Mouse (Mus musculus) heart, embryonic 10.5 days (tissue): ENCODE data around the gene Kif19a. TPM values are rescaled to one million over a fixed set of nuclear protein-coding genes. Genes with fewer than 3 reads are reported as not detected.

Source experiments
- DNase-seq: peaks from one replicate; pipeline ENCODE4 v3.0.0-alpha.2; 2017; ENCODE audit warnings: low spot score
- H3K27ac ChIP-seq: fragments of 300-500 bp; sonication (generic); 2 replicates; pipeline ENCODE4 v1.5.1; 2016; ENCODE audit warnings: mild to moderate bottlenecking
- H3K27me3 ChIP-seq: fragments of 300-500 bp; sonication (generic); 2 replicates; pipeline ENCODE4 v1.6.1; 2016; ENCODE audit warnings: mild to moderate bottlenecking; ENCODE audit not compliant: poor library complexity, insufficient read depth, severe bottlenecking
- H3K36me3 ChIP-seq: fragments of 300-500 bp; sonication (generic); 2 replicates; pipeline ENCODE4 v1.6.1; 2016; ENCODE audit warnings: mild to moderate bottlenecking, moderate library complexity
- H3K4me1 ChIP-seq: fragments of 300-500 bp; sonication (generic); 2 replicates; pipeline ENCODE4 v1.6.1; 2016; ENCODE audit warnings: mild to moderate bottlenecking
- H3K4me3 ChIP-seq: fragments of 300-500 bp; sonication (generic); 2 replicates; pipeline ENCODE4 v1.5.1; 2016; ENCODE audit warnings: mild to moderate bottlenecking, moderate library complexity
- H3K9me3 ChIP-seq: fragments of 300-500 bp; sonication (generic); 2 replicates; pipeline ENCODE4 v1.6.1; 2016; ENCODE audit warnings: mild to moderate bottlenecking, moderate library complexity
- WGBS: fragments of 180-500 bp; shearing (Covaris S2); methylation state at CpG from one replicate; pipeline ENCODE4 v1.1.7; 2016; 5-methylcytosine and 5-hydroxymethylcytosine counted together
- polyA plus RNA-seq: library from polyadenylated mRNA; unstranded; fragments of >200 nt; fragmentation: Nextera tagmentation; extraction: Ambion mirVana; gene quantifications from 2 replicates; pipeline ENCODE4 v1.2.1, GENCODE M21; 2016

The Kif19a gene
- polyA plus RNA-seq, 1 experiment from 2014 or later = 0.14 TPM

- no peak for DNase-seq
- no peak overlapping the region for H3K27ac ChIP-seq
These were observed 55.3 kb downstream of the Kif19a start for GRCm38 (mm10) chr11:114820444-114820843.

DNA sequence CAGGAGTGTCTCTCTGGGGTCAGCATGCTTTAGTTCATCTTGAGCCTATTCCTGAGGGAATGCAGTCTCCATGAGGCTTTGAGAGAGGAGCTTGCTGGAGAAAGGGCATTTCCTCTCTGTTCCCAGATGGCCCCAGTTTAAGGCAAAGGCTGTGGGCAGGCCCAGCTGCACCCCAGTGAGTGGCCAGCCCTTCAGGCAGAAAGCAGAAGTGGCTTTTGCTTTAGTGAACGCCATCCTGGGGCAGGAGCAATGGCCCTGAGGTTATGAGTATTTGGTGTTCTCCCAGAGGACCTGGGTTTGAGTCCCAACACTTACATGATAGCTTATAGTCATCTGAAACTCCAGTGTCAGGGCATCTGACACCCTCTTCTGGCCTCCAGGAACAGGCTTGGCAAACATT, 56.1 kb downstream of the Kif19a start:
- H3K9me3 ChIP-seq = no peaks in the 10 kb centered on the region
- H3K4me1 ChIP-seq = peaks cover 33% of the 10 kb centered on the region
- H3K27me3 ChIP-seq = peaks cover 5% of the 10 kb centered on the region; the same call in 1 of the 2 replicates
- H3K36me3 ChIP-seq = no peaks in the 10 kb centered on the region
- 0 out of 2 replicates have a peak overlapping the region, but pooled peaks have one; percentile 44 for H3K27ac ChIP-seq
- H3K4me3 ChIP-seq = no peak overlapping the region
- WGBS = 71% methylated on average over 1 of the region's 1 CpGs
- DNase-seq = no peak

More at GRCm38 (mm10) chr11:114820444-114820843, 55.3 kb downstream of the Kif19a start:
- Histone ChIP-seq H3K36me3 (no peaks in the 10 kb centered on the region), H3K4me3 (no peak overlapping the region), H3K4me1 (peaks cover 37% of the 10 kb centered on the region), H3K9me3 (no peaks in the 10 kb centered on the region), H3K27me3 (peaks cover 5% of the 10 kb centered on the region; the same call in 1 of the 2 replicates)
- 37% methylated on average over 3 of the region's 3 CpGs for WGBS

DNA sequence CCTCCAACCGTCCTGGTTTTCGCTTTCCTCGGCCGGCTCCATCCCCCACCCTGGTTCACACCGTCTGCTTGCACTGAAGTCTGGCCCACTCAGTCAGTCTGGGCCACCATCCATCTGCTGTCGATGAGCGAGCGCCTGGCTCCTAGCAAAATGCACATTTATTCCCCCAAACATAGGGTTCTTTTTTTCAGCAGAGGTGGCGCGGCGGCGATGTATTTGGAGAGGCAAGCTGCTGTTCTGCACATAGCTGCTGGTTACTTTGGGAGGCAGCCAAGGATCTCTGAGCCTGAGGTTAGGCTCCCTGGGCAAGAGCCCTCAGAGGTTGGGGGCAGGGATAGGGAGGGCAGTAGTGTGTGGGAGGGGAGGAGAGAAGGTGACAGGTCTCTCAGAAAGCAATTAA, 57.5 kb downstream of the Kif19a start:
- Histone ChIP-seq H3K4me1 (peaks cover 41% of the 10 kb centered on the region), H3K4me3 (no peak overlapping the region), H3K36me3 (no peaks in the 10 kb centered on the region), H3K27ac (peak overlapping the region; percentile 71), H3K9me3 (no peaks in the 10 kb centered on the region), H3K27me3 (peaks cover 5% of the 10 kb centered on the region; the same call in 1 of the 2 replicates)
- WGBS = 58% methylated on average over 12 of the region's 12 CpGs
- no peak for DNase-seq

- Histone ChIP-seq H3K36me3 (no peaks in the 10 kb centered on the region), H3K4me1 (peaks cover 41% of the 10 kb centered on the region), H3K4me3 (no peak overlapping the region), H3K27me3 (peaks cover 5% of the 10 kb centered on the region; the same call in 1 of the 2 replicates), H3K27ac (peak overlapping the region; percentile 71), H3K9me3 (no peaks in the 10 kb centered on the region)
- 7% methylated on average over 11 of the region's 11 CpGs for WGBS
- DNase-seq = no peak
These were observed 58.1 kb downstream of the Kif19a start for GRCm38 (mm10) chr11:114823199-114823725.

DNA sequence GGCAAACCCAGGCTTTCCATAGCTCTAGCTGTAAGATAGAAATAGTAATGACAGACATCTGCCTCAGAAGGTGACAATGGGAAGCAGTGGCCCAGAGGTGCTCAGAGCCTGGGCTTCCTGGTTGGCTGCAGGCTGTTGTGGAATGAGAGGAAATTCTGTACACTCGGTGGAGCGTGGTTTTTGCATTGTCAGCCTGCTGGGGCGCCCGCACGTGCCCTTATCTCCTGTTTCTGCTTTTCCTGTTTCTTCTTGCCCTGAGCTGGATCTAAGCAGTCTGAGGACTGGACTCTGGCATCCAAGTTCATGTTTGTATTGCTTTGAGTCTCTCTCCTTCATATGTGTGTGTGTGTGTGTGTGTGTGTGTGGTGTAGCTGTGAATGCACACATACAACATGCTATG, 61.5 kb downstream of the Kif19a start:
- H3K4me1 ChIP-seq = peaks cover 51% of the 10 kb centered on the region
- WGBS = 25% methylated on average over 5 of the region's 5 CpGs
- no peaks in the 10 kb centered on the region for H3K36me3 ChIP-seq
- DNase-seq = no peak
- no peaks in the 10 kb centered on the region for H3K9me3 ChIP-seq
- H3K4me3 ChIP-seq = no peak overlapping the region
- H3K27ac ChIP-seq = peak overlapping the region; percentile 82
- H3K27me3 ChIP-seq = peaks cover 5% of the 10 kb centered on the region; the same call in 1 of the 2 replicates

DNA sequence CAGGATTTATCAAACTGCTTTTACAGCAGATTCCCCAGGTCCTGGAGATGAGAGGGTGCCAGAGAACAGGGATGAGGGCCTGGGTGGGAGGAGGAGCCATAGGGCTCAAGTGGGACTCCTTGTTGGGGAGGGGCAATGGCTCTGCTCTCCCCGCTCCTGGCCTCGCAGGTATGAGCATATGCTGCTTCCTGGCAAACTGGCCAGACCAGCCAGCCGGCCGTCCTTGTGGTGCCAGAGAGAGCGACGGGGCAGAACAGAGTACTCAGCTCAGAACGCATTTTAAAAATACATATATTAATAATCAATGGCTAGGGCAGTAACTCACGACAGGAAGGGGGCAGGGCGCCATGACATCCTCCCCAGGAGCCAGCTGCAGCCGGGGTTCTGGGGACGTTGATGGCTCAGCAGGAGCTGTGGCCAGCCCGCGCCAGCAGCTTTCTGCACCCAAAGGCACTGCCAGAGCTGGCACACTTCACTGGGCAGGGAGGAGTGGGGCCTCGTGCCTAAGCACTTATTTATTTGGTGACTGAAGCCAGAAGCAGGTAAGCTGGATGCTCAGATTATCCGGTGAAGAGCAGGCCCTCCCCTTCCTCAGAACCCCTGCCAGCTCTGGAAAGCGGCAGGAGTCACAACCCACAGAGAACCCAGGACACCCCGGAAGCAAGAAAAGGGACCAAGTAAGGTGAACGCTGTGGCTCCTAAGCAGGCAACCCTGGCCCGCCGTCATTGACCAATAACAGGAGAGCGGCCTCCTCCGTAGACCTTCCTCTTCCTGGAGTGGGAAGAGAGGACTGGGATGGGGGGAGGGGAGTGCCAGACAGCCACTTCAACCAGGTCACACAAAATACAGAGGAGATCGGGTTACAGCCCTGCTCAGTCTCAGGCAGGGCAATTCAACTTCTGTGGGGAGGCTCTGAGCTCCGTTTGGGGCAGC, 64.6 kb downstream of the Kif19a start:
- Histone ChIP-seq H3K9me3 (no peaks in the 10 kb centered on the region), H3K27ac (peak overlapping the region; percentile 98), H3K4me1 (peaks cover 55% of the 10 kb centered on the region), H3K36me3 (no peaks in the 10 kb centered on the region), H3K27me3 (no peaks in the 10 kb centered on the region), H3K4me3 (peak overlapping the region; percentile 62)
- WGBS = 5% methylated on average over 24 of the region's 24 CpGs
- DNase-seq = peak; percentile 92

- 10% methylated on average over 8 of the region's 8 CpGs for WGBS
- DNase-seq = no peak
- Histone ChIP-seq H3K27ac (peak overlapping the region; percentile 98), H3K4me1 (peaks cover 55% of the 10 kb centered on the region), H3K4me3 (peak overlapping the region; percentile 62), H3K27me3 (no peaks in the 10 kb centered on the region), H3K36me3 (no peaks in the 10 kb centered on the region), H3K9me3 (no peaks in the 10 kb centered on the region)
These were observed 65.2 kb downstream of the Kif19a start for GRCm38 (mm10) chr11:114830433-114830773.

GRCm38 (mm10) chr11:114833166-114833565, 68.0 kb downstream of the Kif19a start:
- Histone ChIP-seq H3K27me3 (no peaks in the 10 kb centered on the region), H3K4me1 (peaks cover 61% of the 10 kb centered on the region), H3K9me3 (no peaks in the 10 kb centered on the region), H3K36me3 (no peaks in the 10 kb centered on the region), H3K27ac (peak overlapping the region; percentile 39; the same call in 1 of the 2 replicates), H3K4me3 (no peak overlapping the region)
- 39% methylated on average over 5 of the region's 5 CpGs for WGBS
- no peak for DNase-seq

Other genes starting within 250 kb of the Kif19a start
- gene Rpl38, start 96.9 kb upstream of the Kif19a start, polyA plus RNA-seq = 789 and 902 TPM in 2 replicates
- gene Ttyh2, start 90.0 kb upstream of the Kif19a start, polyA plus RNA-seq = 4.8 and 4.9 TPM in 2 replicates
- gene Dnaic2, start 38.0 kb upstream of the Kif19a start, polyA plus RNA-seq = 0.19 and 0.53 TPM in 2 replicates
- gene Btbd17, start 30.6 kb downstream of the Kif19a start, polyA plus RNA-seq = 0.21 and 0.34 TPM in 2 replicates
- gene Gpr142, start 33.5 kb downstream of the Kif19a start, polyA plus RNA-seq = not detected in 2 replicates
- 36.6 and 46.3 TPM in 2 replicates for gene Gprc5c, start 85.8 kb downstream of the Kif19a start, polyA plus RNA-seq
- gene Cd300a, start 124.7 kb downstream of the Kif19a start, polyA plus RNA-seq = 0.46 and 0.62 TPM in 2 replicates
- 0.48 and 1.0 TPM in 2 replicates for gene Cd300lb, start 169.0 kb downstream of the Kif19a start, polyA plus RNA-seq
- not detected in 2 replicates for gene Cd300c, start 203.8 kb downstream of the Kif19a start, polyA plus RNA-seq
- gene Cd300ld, start 224.5 kb downstream of the Kif19a start, polyA plus RNA-seq = not detected in 2 replicates
- 0.35 TPM in 1 of 2 replicates, not detected in the other for gene Cd300c2, start 236.5 kb downstream of the Kif19a start, polyA plus RNA-seq